Mouse (Mus musculus) liver, adult 2 months (tissue): ENCODE data around the gene Egln2. TPM values are rescaled to one million over a fixed set of nuclear protein-coding genes. Genes with fewer than 3 reads are reported as not detected.
A peak's percentile ranks its signal among the peaks of the same experiment; 100 is the strongest.

Experiments
- DNase-seq: peaks from one replicate; pipeline ENCODE4 v3.0.0-alpha.2; 2011; ENCODE audit warnings: low read depth, low spot score; ENCODE audit errors: extremely low read depth
- H3K27ac ChIP-seq: fragments of 200-500 bp; replicated peaks from 2 replicates; pipeline ENCODE4 v1.5.1; 2012; ENCODE audit warnings: low read depth, mild to moderate bottlenecking, control low read depth, inconsistent platforms, low read length; ENCODE audit not compliant: insufficient read depth
- H3K27me3 ChIP-seq: fragments of 200-500 bp; 2 replicates; pipeline ENCODE4 v1.6.1; 2012; ENCODE audit warnings: mild to moderate bottlenecking, moderate library complexity, low read length, inconsistent platforms; ENCODE audit not compliant: control insufficient read depth, insufficient read depth
- H3K36me3 ChIP-seq: fragments of 200-500 bp; 2 replicates; pipeline ENCODE4 v1.6.1; 2012; ENCODE audit warnings: low read length, inconsistent platforms; ENCODE audit not compliant: control insufficient read depth, insufficient read depth
- H3K4me1 ChIP-seq: fragments of 200-500 bp; 2 replicates; pipeline ENCODE4 v1.6.1; 2011; ENCODE audit warnings: low read length; ENCODE audit not compliant: control insufficient read depth, insufficient read depth
- H3K4me3 ChIP-seq: fragments of 200-500 bp; 2 replicates; pipeline ENCODE4 v1.5.1; 2011; ENCODE audit warnings: low read depth, mild to moderate bottlenecking, control low read depth, low read length, moderate library complexity; ENCODE audit not compliant: insufficient read depth
- H3K79me2 ChIP-seq: fragments of 200-500 bp; 2 replicates; pipeline ENCODE4 v1.6.1; 2012; ENCODE audit warnings: inconsistent platforms, mild to moderate bottlenecking, low read length, moderate library complexity; ENCODE audit not compliant: control insufficient read depth, insufficient read depth
- H3K9ac ChIP-seq: fragments of 200-500 bp; 2 replicates; pipeline ENCODE4 v1.6.1; 2012; ENCODE audit warnings: low read depth, mild to moderate bottlenecking, control low read depth, inconsistent platforms, low read length
- CTCF ChIP-seq: fragments of 200-500 bp; IDR thresholded peaks from 2 replicates; pipeline ENCODE4 v1.5.1; 2011; ENCODE audit warnings: low read depth, low read length, control low read depth
- POLR2A ChIP-seq: fragments of 200-500 bp; IDR thresholded peaks from 2 replicates; pipeline ENCODE4 v1.6.1; 2011; ENCODE audit warnings: low read length, control low read depth; ENCODE audit not compliant: insufficient read depth; ENCODE audit errors: extremely low read depth
- WGBS: fragments of 180-500 bp; shearing (Covaris S2); methylation state at CpG from one replicate; pipeline ENCODE4 v1.1.7; 2018; 5-methylcytosine and 5-hydroxymethylcytosine counted together
- polyA plus RNA-seq: library from polyadenylated mRNA; depleted of rRNA; stranded (reverse); fragments of >200 nt; gene quantifications from 2 replicates; pipeline ENCODE4 v1.2.3, GENCODE M21; 2012
- total RNA-seq: library from RNA; depleted of rRNA; stranded (reverse); fragments of >200 nt; gene quantifications from 2 replicates; pipeline ENCODE4 v1.2.3, GENCODE M21; 2014

Egln2 gene
- total and polyA plus RNA-seq, 2 experiments, result 35.4 to 99.3 TPM

- Histone ChIP-seq H3K9ac (no peak overlapping the region), H3K27me3 (no peaks in the 10 kb centered on the region), H3K27ac (peak overlapping the region; percentile 41), H3K79me2 (no peaks in the 10 kb centered on the region), H3K36me3 (peaks cover 44% of the 10 kb centered on the region), H3K4me1 (peaks cover 22% of the 10 kb centered on the region), H3K4me3 (no peak overlapping the region)
- peak; percentile 96 for DNase-seq
- TF ChIP-seq CTCF (no peak), POLR2A (no peak)
- 16% methylated on average over 13 of the region's 13 CpGs for WGBS
Observed at GRCm38 (mm10) chr7:27128946-27129345, 37.7 kb downstream of the Egln2 start.

- Histone ChIP-seq H3K4me3 (no peak overlapping the region), H3K9ac (no peak overlapping the region), H3K4me1 (peaks cover 22% of the 10 kb centered on the region), H3K36me3 (peaks cover 36% of the 10 kb centered on the region), H3K27ac (peak overlapping the region; percentile 41; the same call in 1 of the 2 replicates), H3K79me2 (no peaks in the 10 kb centered on the region), H3K27me3 (no peaks in the 10 kb centered on the region)
- TF ChIP-seq POLR2A (no peak), CTCF (peak; percentile 66)
- DNase-seq, result peak; percentile 65
- WGBS, result 43% methylated on average over 3 of the region's 3 CpGs
Observed at GRCm38 (mm10) chr7:27128162-27128561, 38.4 kb downstream of the Egln2 start.

GRCm38 (mm10) chr7:27124969-27125368, 41.6 kb downstream of the Egln2 start:
- H3K4me1 ChIP-seq, result peaks cover 15% of the 10 kb centered on the region
- DNase-seq, result peak; percentile 54
- H3K27me3 ChIP-seq, result no peaks in the 10 kb centered on the region
- WGBS, result 43% methylated on average over 4 of the region's 4 CpGs
- peak overlapping the region; percentile 28 for H3K4me3 ChIP-seq
- TF ChIP-seq POLR2A (no peak), CTCF (no peak)
- peaks cover 7% of the 10 kb centered on the region for H3K36me3 ChIP-seq
- peak overlapping the region; percentile 74 for H3K27ac ChIP-seq
- no peaks in the 10 kb centered on the region for H3K79me2 ChIP-seq
- H3K9ac ChIP-seq, result peak overlapping the region; percentile 43

GRCm38 (mm10) chr7:27124305-27124832, 42.2 kb downstream of the Egln2 start:
- Histone ChIP-seq H3K36me3 (peaks cover 7% of the 10 kb centered on the region), H3K9ac (peak overlapping the region; percentile 43), H3K79me2 (no peaks in the 10 kb centered on the region), H3K4me3 (peak overlapping the region; percentile 28), H3K4me1 (peaks cover 13% of the 10 kb centered on the region), H3K27ac (peak overlapping the region; percentile 74), H3K27me3 (no peaks in the 10 kb centered on the region)
- peak; percentile 98 for DNase-seq
- WGBS, result 13% methylated on average over 5 of the region's 5 CpGs
- TF ChIP-seq POLR2A, result no peak
- no peak for TF ChIP-seq CTCF

GRCm38 (mm10) chr7:27119676-27120075, 46.9 kb downstream of the Egln2 start, which contains the start of gene Cyp2f2:
Gene Cyp2f2 (plus strand): TSS chr7:27119909.
- DNase-seq, result peak; percentile 95
- H3K79me2 ChIP-seq, result no peaks in the 10 kb centered on the region

GRCm38 (mm10) chr7:27118033-27118511, 48.5 kb downstream of the Egln2 start:
- Histone ChIP-seq H3K27me3 (no peaks in the 10 kb centered on the region), H3K36me3 (no peaks in the 10 kb centered on the region), H3K79me2 (no peaks in the 10 kb centered on the region), H3K9ac (peak overlapping the region; percentile 0; the same call in 1 of the 2 replicates), H3K4me3 (no peak overlapping the region), H3K27ac (peak overlapping the region; percentile 62), H3K4me1 (peaks cover 13% of the 10 kb centered on the region)
- DNase-seq, result peak; percentile 87
- 61% methylated on average over 4 of the region's 4 CpGs for WGBS
- TF ChIP-seq POLR2A, result no peak
- no peak for TF ChIP-seq CTCF

More at GRCm38 (mm10) chr7:27119676-27120075, 46.9 kb downstream of the Egln2 start, which contains the start of gene Cyp2f2:
- H3K36me3 ChIP-seq, result no peaks in the 10 kb centered on the region
- peak within 1 kb of the TSS; percentile 62 for H3K9ac ChIP-seq
- peaks cover 13% of the 10 kb centered on the region for H3K4me1 ChIP-seq
- H3K4me3 ChIP-seq, result peak within 1 kb of the TSS; percentile 58
- TF ChIP-seq CTCF, result no peak
- TF ChIP-seq POLR2A, result peak; percentile 49; the same call in 1 of the 2 replicates
- peak within 1 kb of the TSS; percentile 76 for H3K27ac ChIP-seq
- H3K27me3 ChIP-seq, result no peaks in the 10 kb centered on the region
